In the genomic region with DNA sequence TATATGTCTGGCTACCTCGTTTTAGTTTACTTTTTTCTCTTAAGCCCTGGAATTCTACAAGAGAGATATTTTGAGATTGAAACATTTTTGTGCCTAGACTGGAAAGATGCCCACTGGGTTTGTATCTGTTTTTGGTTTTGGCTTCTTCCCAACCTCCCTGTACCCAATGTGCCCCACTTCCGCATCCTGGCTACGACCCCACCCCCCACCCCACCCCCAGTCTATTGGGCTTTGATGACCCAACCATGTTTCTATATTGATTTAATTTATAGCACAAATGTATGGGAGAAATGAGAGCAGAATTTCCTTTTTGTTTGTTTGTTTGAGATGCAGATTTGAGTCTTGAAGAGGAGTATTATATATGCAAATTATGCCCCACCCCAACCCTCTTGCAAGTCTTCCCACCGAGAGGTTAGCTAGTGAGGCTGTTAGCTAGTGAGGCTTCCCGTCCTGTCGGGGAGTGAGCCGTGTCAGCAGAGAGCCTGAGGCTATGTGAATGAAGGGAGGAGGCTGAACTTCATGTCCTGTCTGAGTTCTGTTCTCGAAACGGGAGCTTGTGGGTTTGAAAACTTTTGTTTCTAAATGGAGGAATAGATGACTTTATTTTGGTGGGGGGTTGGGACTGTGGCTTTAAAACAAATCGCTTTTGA, we compare ENCODE assay signal across 7 mouse cellular contexts. TPM values are rescaled to one million over a fixed set of nuclear protein-coding genes. Genes with fewer than 3 reads are reported as not detected.
DNase-seq lines count a peak whose midpoint lies in the region; ATAC-seq and TF ChIP-seq lines count a peak whose summit lies in the region.
"Not testable (repeated sequence)": the region's sequence is repeated elsewhere in the genome, so short reads cannot be mapped to it uniquely, and the experiment has no call there.

No protein-coding gene starts in this region.

- not testable (repeated sequence) for H3K27me3 ChIP-seq in intestine, embryonic 14.5 days (replicated peaks; ENCODE audit: control insufficient read depth, insufficient read depth, low read length); limb, embryonic 15.5 days; midbrain, embryonic 11.5 days (ENCODE audit: control insufficient read depth, insufficient read depth, low read length); spleen, adult 2 months (ENCODE audit: control insufficient read depth, insufficient read depth, low read length)

- peak overlapping the region; percentile 96 for H3K4me2 ChIP-seq in intestine, embryonic 14.5 days (ENCODE audit: low read length)
- H3K4me2 ChIP-seq in limb, embryonic 15.5 days = peak overlapping the region; percentile 86
- peak overlapping the region; percentile 99 for H3K4me2 ChIP-seq in midbrain, embryonic 11.5 days

- not testable (repeated sequence) for H3K27ac ChIP-seq in intestine, embryonic 14.5 days (ENCODE audit: low read depth); limb, embryonic 15.5 days; midbrain, embryonic 11.5 days (ENCODE audit: low read depth, low read length); spleen, adult 2 months (ENCODE audit: insufficient read depth, low read length)

- not testable (repeated sequence) for H3K9ac ChIP-seq in intestine, embryonic 14.5 days (ENCODE audit: low read length); limb, embryonic 15.5 days
- peak overlapping the region; percentile 38; the same call in 1 of the 2 replicates for H3K9ac ChIP-seq in midbrain, embryonic 11.5 days (ENCODE audit: low read length)

- TF ChIP-seq CTCF in spleen, adult 2 months (IDR thresholded peaks at IDR 0.05; ENCODE audit: extremely low read depth, insufficient read depth, insufficient read length, insufficient replicate concordance) = not testable (repeated sequence)

- H3K9me3 ChIP-seq in intestine, embryonic 14.5 days (ENCODE audit: control insufficient read depth, low read length); limb, embryonic 15.5 days; midbrain, embryonic 11.5 days (ENCODE audit: control insufficient read depth, low read length): not testable (repeated sequence)

- peak; percentile 41 for DNase-seq in NIH3T3 (ENCODE audit: low read depth)
- DNase-seq in embryo, embryonic 11 days = peak; percentile 59
- DNase-seq in heart, adult 11 months = peak; percentile 92
- DNase-seq in intestine, embryonic 14.5 days (ENCODE audit: low spot score) = not testable (repeated sequence)
- DNase-seq in midbrain, embryonic 11.5 days (ENCODE audit: low spot score, missing footprints) = peak; percentile 89
- peak in 1 of 2 experiments; percentile 43 for DNase-seq in spleen, adult 2 months (ENCODE audit: low read depth in 1 of 2, low spot score in 2 of 2)

- not testable (repeated sequence) for ATAC-seq in intestine, embryonic 14.5 days (replicated peaks; ENCODE audit: low FRiP score, low TSS enrichment, low read depth); limb, embryonic 15.5 days (ENCODE audit: insufficient number of reproducible peaks, low FRiP score, low TSS enrichment, low read depth); midbrain, embryonic 11.5 days (ENCODE audit: low FRiP score)

- H3K4me3 ChIP-seq in intestine, embryonic 14.5 days (ENCODE audit: low read depth, low read length) = peak overlapping the region; percentile 81
- H3K4me3 ChIP-seq in limb, embryonic 15.5 days = peak overlapping the region; percentile 25
- peak overlapping the region; percentile 95 for H3K4me3 ChIP-seq in midbrain, embryonic 11.5 days (ENCODE audit: low read depth, low read length)
- peak overlapping the region; percentile 14; the same call in 1 of the 2 replicates for H3K4me3 ChIP-seq in spleen, adult 2 months (ENCODE audit: extremely low read depth, insufficient read depth, insufficient read length)

- 5% methylated on average over 10 of the region's 10 CpGs for WGBS in intestine, embryonic 14.5 days
- 5% methylated on average over 10 of the region's 10 CpGs for WGBS in limb, embryonic 15.5 days
- WGBS in midbrain, embryonic 11.5 days = 3% methylated on average over 10 of the region's 10 CpGs
- 2% methylated on average over 10 of the region's 10 CpGs for WGBS in spleen, adult 2 months

- TF ChIP-seq POLR2A in spleen, adult 2 months (IDR thresholded peaks at IDR 0.05; ENCODE audit: low read depth, low read length) = not testable (repeated sequence)

- not testable (repeated sequence) for H3K36me3 ChIP-seq in intestine, embryonic 14.5 days (ENCODE audit: control insufficient read depth, insufficient read depth, low read length); limb, embryonic 15.5 days; midbrain, embryonic 11.5 days (ENCODE audit: control insufficient read depth, insufficient read depth, low read length); spleen, adult 2 months (ENCODE audit: control insufficient read depth, insufficient read depth, low read length)

- H3K4me1 ChIP-seq in intestine, embryonic 14.5 days (replicated peaks; ENCODE audit: control insufficient read depth, insufficient read depth, low read length) = peaks cover 46% of the 10 kb centered on the region
- peaks cover 57% of the 10 kb centered on the region for H3K4me1 ChIP-seq in limb, embryonic 15.5 days
- H3K4me1 ChIP-seq in midbrain, embryonic 11.5 days (ENCODE audit: control insufficient read depth, insufficient read depth, low read length) = peaks cover 28% of the 10 kb centered on the region
- not testable (repeated sequence) for H3K4me1 ChIP-seq in spleen, adult 2 months (ENCODE audit: control insufficient read depth, insufficient read depth, insufficient read length)

RNA-seq across cellular contexts. Expression of a gene that starts 2.4 kb away (rescaled TPM):
- 6.4 and 6.8 TPM in 2 replicates for polyA plus RNA-seq in intestine, embryonic 14.5 days (2014; fragmentation: Nextera tagmentation; extraction: Ambion mirVana)
- 3.5 and 3.8 TPM in 2 replicates for polyA plus RNA-seq in limb, embryonic 15.5 days (2015; fragmentation: Nextera tagmentation; extraction: Ambion mirVana)
- polyA plus RNA-seq in midbrain, embryonic 11.5 days (2014; fragmentation: Nextera tagmentation; extraction: Ambion mirVana) = 5.7 and 6.6 TPM in 2 replicates
- 83.8 and 131 TPM in 2 replicates for polyA plus RNA-seq in spleen, adult 2 months (2012; rRNA removed)

Comparison
In these comparisons a context has a peak if more than half of its experiments do, and no peak if none do; other contexts are left out.
1. H3K4me3 ChIP-seq: peak in every context shown above with its lines; median percentile 95 in midbrain, embryonic 11.5 days; 81 in intestine, embryonic 14.5 days; 25 in limb, embryonic 15.5 days; 14 in spleen, adult 2 months.
2. RNA of a gene that starts 2.4 kb away (polyA plus RNA-seq): 83.8 to 131 TPM in spleen, adult 2 months; 5.7 to 6.6 TPM in midbrain, embryonic 11.5 days, 6.4 to 6.8 TPM in intestine, embryonic 14.5 days and 3.5 to 3.8 TPM in limb, embryonic 15.5 days; every median in the first group is over 10 times any median in the second.
3. Peak in every context shown above with its lines, with median percentiles within 50 percentile points of each other: H3K4me2 ChIP-seq.